Comparison of ENCODE assay signal across 9 mouse cellular contexts in genomic region chr7:99465811-99466210, GRCm38 (mm10). TPM values are rescaled to one million over a fixed set of nuclear protein-coding genes. Genes with fewer than 3 reads are reported as not detected.
DNase-seq lines count a peak whose midpoint lies in the region; ATAC-seq and TF ChIP-seq lines count a peak whose summit lies in the region.
"Had no signal": no experiment of that assay in that cellular context is flagged by ENCODE, and none has a peak within 500 bp of the region (broad histone marks: within the 10 kb centered on the region; RNA-seq: fewer than 3 reads in every experiment).

Gene Klhl35 (plus strand): TSS chr7:99466004.

- peak within 1 kb of the TSS; percentile 23; the same call in 1 of the 2 replicates for H3K9ac ChIP-seq in intestine, embryonic 15.5 days
- no peak within 1 kb of the TSS for H3K9ac ChIP-seq in intestine, postnatal 0 days (ENCODE audit: low read depth, low read length)
- peak within 1 kb of the TSS; percentile 61 for H3K9ac ChIP-seq in forebrain, embryonic 16.5 days (replicated peaks; ENCODE audit: low read depth, low read length)
- H3K9ac ChIP-seq: stomach, embryonic 15.5 days had no signal

- no peak for DNase-seq in embryonic facial prominence, embryonic 10.5 days (ENCODE audit: low spot score)
- DNase-seq in lung, postnatal 36 days: peak; percentile 52
- no peak for DNase-seq in gastrocnemius, adult 18-20 months (ENCODE audit: low spot score)
- DNase-seq in left cerebral cortex, adult 18-20 months (ENCODE audit: low spot score in 2 of 2): no peak
- DNase-seq in spleen, postnatal 14 days (ENCODE audit: low spot score in 2 of 2): no peak

- no peak for TF ChIP-seq CTCF in intestine, postnatal 0 days (IDR thresholded peaks at IDR 0.05; ENCODE audit: low read depth)

- no peak within 1 kb of the TSS for H3K4me3 ChIP-seq in intestine, embryonic 15.5 days (replicated peaks)
- no peak within 1 kb of the TSS for H3K4me3 ChIP-seq in intestine, postnatal 0 days (ENCODE audit: low read depth, low read length)
- H3K4me3 ChIP-seq in embryonic facial prominence, embryonic 10.5 days: peak within 1 kb of the TSS; percentile 31
- H3K4me3 ChIP-seq in forebrain, embryonic 16.5 days (replicated peaks; ENCODE audit: low read length): peak within 1 kb of the TSS; percentile 21

- WGBS in intestine, embryonic 15.5 days: 26% methylated on average over 8 of the region's 8 CpGs
- WGBS in intestine, postnatal 0 days: 31% methylated on average over 8 of the region's 8 CpGs
- 18% methylated on average over 8 of the region's 8 CpGs for WGBS in embryonic facial prominence, embryonic 10.5 days
- 13% methylated on average over 8 of the region's 8 CpGs for WGBS in forebrain, embryonic 16.5 days

- H3K27me3 ChIP-seq in intestine, embryonic 15.5 days (replicated peaks): no peaks in the 10 kb centered on the region; the same call in 1 of the 2 replicates
- H3K27me3 ChIP-seq in intestine, postnatal 0 days (replicated peaks; ENCODE audit: control insufficient read depth, insufficient read depth, low read length): no peaks in the 10 kb centered on the region
- H3K27me3 ChIP-seq in embryonic facial prominence, embryonic 10.5 days (replicated peaks; ENCODE audit: low read depth, poor library complexity, severe bottlenecking): peaks cover 41% of the 10 kb centered on the region
- no peaks in the 10 kb centered on the region for H3K27me3 ChIP-seq in forebrain, embryonic 16.5 days (replicated peaks; ENCODE audit: control insufficient read depth, insufficient read depth, low read length)
- H3K27me3 ChIP-seq: stomach, embryonic 15.5 days had no signal

- peaks cover 27% of the 10 kb centered on the region for H3K4me1 ChIP-seq in intestine, embryonic 15.5 days (replicated peaks)
- H3K4me1 ChIP-seq in intestine, postnatal 0 days (replicated peaks; ENCODE audit: control insufficient read depth, insufficient read depth, low read length): peaks cover 4% of the 10 kb centered on the region; the same call in 1 of the 2 replicates
- peaks cover 38% of the 10 kb centered on the region for H3K4me1 ChIP-seq in embryonic facial prominence, embryonic 10.5 days
- H3K4me1 ChIP-seq in forebrain, embryonic 16.5 days (replicated peaks; ENCODE audit: control insufficient read depth, insufficient read depth, low read length): peaks cover 35% of the 10 kb centered on the region

- H3K27ac ChIP-seq in intestine, embryonic 15.5 days: no peak within 1 kb of the TSS
- H3K27ac ChIP-seq in intestine, postnatal 0 days (ENCODE audit: low read depth, low read length): no peak within 1 kb of the TSS
- H3K27ac ChIP-seq in embryonic facial prominence, embryonic 10.5 days (replicated peaks): peak within 1 kb of the TSS; percentile 72
- peak within 1 kb of the TSS; percentile 77 for H3K27ac ChIP-seq in forebrain, embryonic 16.5 days (ENCODE audit: low read length)
- H3K27ac ChIP-seq: stomach, embryonic 15.5 days had no signal

- H3K9me3 ChIP-seq in intestine, embryonic 15.5 days: no peaks in the 10 kb centered on the region
- H3K9me3 ChIP-seq in intestine, postnatal 0 days (ENCODE audit: control insufficient read depth): no peaks in the 10 kb centered on the region
- H3K9me3 ChIP-seq in embryonic facial prominence, embryonic 10.5 days: no peaks in the 10 kb centered on the region
- no peaks in the 10 kb centered on the region for H3K9me3 ChIP-seq in forebrain, embryonic 16.5 days (ENCODE audit: control insufficient read depth, low read length)
- H3K9me3 ChIP-seq: stomach, embryonic 15.5 days had no signal

- H3K36me3 ChIP-seq in intestine, embryonic 15.5 days: no peaks in the 10 kb centered on the region
- H3K36me3 ChIP-seq in intestine, postnatal 0 days (ENCODE audit: control insufficient read depth, insufficient read depth): 0 out of 2 replicates have a peak, but pooled peaks cover 5% of the 10 kb centered on the region
- H3K36me3 ChIP-seq in embryonic facial prominence, embryonic 10.5 days (replicated peaks): peaks cover 5% of the 10 kb centered on the region
- peaks cover 3% of the 10 kb centered on the region; the same call in 1 of the 2 replicates for H3K36me3 ChIP-seq in forebrain, embryonic 16.5 days (ENCODE audit: control insufficient read depth, insufficient read depth)

- H3K4me2 ChIP-seq in intestine, embryonic 15.5 days (replicated peaks): no peak within 1 kb of the TSS
- H3K4me2 ChIP-seq in intestine, postnatal 0 days (replicated peaks; ENCODE audit: low read depth): no peak within 1 kb of the TSS
- H3K4me2 ChIP-seq in forebrain, embryonic 16.5 days (ENCODE audit: low read length): peak within 1 kb of the TSS; percentile 37

- ATAC-seq in intestine, embryonic 15.5 days: no peak
- no peak for ATAC-seq in intestine, postnatal 0 days
- peak; percentile 39 for ATAC-seq in forebrain, embryonic 16.5 days

RNA-seq across cellular contexts. Expression of gene Klhl35, which starts in this region (rescaled TPM):
- polyA plus RNA-seq in intestine, embryonic 15.5 days (2015; fragmentation: Nextera tagmentation; extraction: Ambion mirVana): 0.49 and 0.62 TPM in 2 replicates
- polyA plus RNA-seq in intestine, postnatal 0 days (2015; fragmentation: Nextera tagmentation; extraction: Ambion mirVana): 0.76 and 1.1 TPM in 2 replicates
- 1.4 and 2.3 TPM in 2 replicates for polyA plus RNA-seq in embryonic facial prominence, embryonic 10.5 days (2016; fragmentation: Nextera tagmentation; extraction: Ambion mirVana)
- 3.8 and 4.0 TPM in 2 replicates for polyA plus RNA-seq in forebrain, embryonic 16.5 days (2015; fragmentation: Nextera tagmentation; extraction: Ambion mirVana)
- not detected for total RNA-seq in gastrocnemius, adult 18-20 months (2021)
- total RNA-seq in left cerebral cortex, adult 18-20 months (2021): 1 to 10 TPM; 2.3 to 3.2 TPM

Comparison
In these comparisons a context has a peak if more than half of its experiments do, and no peak if none do; other contexts are left out.
1. H3K27ac ChIP-seq: peak in embryonic facial prominence, embryonic 10.5 days (single experiment) and forebrain, embryonic 16.5 days (single experiment); none in intestine, embryonic 15.5 days (single experiment) and intestine, postnatal 0 days (single experiment).
2. H3K4me3 ChIP-seq: peak in embryonic facial prominence, embryonic 10.5 days (single experiment) and forebrain, embryonic 16.5 days (single experiment); none in intestine, embryonic 15.5 days (single experiment) and intestine, postnatal 0 days (single experiment).